Mouse (Mus musculus) thymus, postnatal 10 days (tissue): Measurements from ENCODE around the gene Gm42906.

ENCODE experiments used
- DNase-seq, 2 experiments: peaks; one replicate each; pipeline ENCODE4 v3.0.0; 2021; ENCODE audit warnings: low spot score in 2 of 2

The Gm42906 gene

DNA sequence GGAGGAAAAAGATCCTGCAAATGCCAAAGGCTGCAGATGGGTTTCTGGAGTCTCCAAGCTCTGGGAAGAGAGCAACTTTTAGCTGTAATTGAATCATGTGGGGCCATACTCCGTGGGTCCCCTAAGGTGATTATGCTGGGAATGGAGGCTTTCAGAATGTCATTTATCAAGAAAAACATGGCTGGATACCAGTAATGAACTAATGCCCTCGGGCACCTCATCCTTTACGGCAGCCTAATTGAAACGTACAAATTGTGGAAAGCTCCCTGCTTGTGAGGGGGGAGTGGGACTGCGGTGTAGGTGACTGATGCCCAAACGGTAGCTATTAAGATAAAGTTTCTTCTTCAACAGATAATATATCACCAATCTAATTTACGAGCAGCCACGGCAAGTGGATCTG, 278.5 kb downstream of the Gm42906 start:
- no peak for DNase-seq

DNA sequence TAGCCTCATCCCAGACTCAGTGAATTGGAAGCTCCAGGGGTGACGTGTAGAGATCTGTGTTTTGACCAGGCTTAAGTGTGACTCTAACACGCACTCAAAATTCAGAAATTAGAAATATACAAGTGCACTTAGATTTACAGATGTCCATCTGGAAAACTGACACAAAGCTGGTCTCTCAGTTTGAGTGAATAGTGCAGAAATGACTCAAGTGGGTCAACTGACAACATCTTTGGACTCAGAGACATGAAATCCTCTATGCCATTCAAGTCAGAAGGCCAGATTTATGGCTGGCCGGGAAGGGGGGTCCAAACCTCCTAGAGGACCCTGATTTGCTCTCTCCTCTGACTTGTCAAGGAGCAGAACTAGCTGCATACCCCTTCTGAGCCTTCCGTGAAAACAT, 279.9 kb downstream of the Gm42906 start:
- DNase-seq, result no peak

DNA sequence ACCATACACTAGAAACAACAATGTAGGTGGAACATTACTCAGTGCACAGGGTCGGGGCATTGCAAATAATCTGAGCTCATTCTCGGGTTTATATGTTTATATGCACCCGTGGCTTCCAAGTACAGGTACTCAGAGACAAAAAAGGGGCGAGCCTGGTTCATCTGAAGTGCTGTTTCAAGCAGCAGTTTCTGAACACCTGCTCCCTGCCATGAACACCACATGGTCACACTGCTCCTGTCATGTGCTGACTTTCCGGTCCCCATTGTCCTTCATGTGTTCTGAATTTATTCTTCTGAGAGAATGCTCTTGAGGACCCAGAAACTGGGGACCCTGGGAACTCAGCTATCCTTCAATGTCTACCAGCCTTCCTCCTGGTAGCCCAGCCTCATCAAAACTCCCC, 282.2 kb downstream of the Gm42906 start:
- no peak for DNase-seq

DNA sequence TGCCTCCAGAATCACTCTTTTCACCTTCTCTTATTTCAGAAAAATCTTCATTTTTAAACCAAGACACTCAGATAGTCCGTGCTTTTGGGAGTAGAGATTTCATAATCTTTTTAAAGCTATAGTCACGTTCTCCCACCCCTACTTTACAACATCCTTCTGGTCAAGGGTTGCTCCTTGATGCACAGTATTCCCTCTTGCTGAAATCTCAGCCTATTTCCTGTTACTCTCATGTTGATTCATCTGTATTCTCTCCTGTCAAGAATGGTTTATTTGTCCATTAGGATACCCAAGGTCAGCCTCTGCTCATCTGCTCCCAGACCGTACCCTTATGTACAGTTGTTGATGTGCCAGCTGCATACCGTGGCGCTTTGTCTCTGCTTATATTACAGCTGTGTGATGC, 284.0 kb downstream of the Gm42906 start:
- no peak for DNase-seq

DNA sequence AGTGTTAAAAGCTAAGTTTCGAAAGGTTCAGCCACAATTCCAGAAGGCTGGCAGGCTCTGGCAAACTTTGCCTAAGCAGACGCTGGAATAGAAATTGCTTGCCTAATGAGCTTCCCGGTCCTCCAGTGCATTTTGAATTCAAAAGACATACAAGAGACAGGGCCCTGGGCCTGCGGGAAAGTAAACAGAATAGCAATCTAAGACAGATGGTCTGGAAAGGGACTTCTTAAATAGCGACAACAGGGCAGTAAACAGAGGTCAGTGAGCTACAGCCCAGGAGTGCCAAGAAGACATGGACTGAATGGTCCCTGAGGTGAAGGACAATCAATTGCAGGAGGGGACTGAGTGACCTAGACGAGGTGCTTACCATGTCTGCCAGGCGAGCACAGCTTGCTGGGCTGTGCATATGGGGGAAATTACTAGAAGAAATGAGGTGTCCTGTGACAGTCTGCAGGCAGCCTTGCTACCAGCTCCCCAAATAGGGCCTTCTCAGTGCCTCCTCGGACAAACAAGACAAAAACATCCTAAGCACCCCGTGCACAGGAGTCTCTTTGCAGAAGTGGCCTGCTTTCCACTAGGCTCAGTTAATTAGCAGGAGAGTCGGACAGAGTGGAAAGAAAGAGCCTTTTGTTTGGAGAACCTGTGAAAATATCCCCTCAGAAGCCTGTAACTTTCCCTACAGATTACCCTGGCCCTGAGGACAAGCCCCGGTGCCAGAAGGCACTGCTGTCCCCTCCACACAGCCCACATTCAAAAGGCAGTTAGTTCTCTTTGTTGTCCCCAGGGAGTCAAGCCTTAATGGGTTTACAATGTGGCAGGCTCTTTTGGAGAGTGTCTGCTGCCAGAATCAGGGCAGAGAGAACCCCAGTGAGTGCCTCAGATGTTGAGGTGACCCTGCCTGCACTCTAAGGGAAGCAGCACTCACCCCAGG, 285.0 kb downstream of the Gm42906 start:
- no peak for DNase-seq

DNA sequence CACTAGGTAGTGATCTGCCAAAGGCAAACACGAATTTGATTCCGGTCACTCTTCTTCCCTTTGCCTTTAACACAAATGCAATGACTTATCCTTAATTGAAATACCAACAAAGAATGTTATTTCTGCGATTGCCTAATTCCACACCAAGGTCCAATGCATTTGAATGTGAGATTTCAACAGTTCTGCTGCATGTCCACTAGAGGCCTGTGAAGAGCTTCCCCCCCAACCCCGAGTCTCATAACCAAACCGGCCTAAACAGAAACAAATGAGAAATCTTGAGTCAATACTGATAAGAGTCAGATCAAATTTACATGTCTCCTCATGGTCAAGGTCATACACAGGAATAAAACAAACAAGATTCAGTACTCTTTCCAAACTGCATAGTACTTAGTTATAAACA, 285.7 kb downstream of the Gm42906 start:
- no peak for DNase-seq

DNA sequence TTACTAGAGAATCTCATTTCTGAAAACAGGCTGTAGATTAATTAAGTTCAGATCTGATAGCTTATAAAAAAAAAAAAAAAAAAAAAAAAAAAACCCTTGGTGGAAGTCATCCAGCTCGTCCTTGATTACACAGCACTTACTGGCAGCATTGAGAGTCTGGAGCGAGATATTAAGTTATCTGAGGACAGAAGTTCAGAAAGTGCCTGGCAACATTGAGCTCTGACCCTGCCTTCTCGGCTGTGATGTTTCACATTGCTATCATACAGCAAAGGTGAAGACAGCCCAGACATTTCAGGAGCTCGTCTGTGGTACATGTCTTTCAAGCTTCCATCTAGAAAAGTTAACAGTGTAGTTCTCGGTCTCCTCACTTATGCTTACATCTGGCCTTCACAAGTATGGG, 290.1 kb downstream of the Gm42906 start:
- no peak for DNase-seq

DNA sequence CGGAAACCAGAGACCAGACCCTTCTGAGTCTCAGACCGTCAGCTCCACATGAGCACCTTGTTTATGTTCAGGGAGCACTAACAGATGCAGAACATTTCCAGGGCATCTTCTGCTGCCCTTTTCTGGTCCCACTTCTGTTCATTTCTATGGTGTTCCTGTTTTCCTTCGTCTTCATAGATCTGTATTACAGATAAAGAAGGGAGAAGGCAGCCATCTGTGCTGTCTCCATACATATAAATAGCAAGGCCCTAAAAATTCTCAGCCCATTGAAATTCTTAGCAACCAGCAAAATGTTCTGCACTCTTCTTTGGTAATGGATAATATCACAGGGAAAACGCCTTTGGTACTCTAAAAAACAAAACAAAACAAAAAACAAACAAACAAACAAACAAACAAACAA, 290.7 kb downstream of the Gm42906 start:
- DNase-seq, result no peak

DNA sequence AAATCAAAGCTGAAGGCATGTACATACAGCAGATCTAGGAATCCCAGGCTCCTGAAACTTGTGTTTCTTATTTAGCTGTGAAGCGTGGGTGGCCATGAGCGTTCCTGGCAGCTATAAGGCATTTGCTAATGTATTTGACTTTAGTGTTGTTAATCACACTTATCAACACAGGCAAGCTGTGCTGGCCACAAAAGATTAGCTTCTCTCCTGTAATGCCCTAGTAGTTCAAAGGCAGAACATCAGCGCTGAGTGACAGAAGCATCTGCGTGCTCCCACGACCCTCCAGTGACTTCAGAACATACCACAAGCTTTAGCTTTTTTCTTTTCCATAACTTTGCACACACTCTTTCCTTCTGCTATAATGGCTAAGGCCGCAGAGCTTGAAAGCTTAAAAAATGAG, 292.0 kb downstream of the Gm42906 start:
- DNase-seq, result no peak

DNA sequence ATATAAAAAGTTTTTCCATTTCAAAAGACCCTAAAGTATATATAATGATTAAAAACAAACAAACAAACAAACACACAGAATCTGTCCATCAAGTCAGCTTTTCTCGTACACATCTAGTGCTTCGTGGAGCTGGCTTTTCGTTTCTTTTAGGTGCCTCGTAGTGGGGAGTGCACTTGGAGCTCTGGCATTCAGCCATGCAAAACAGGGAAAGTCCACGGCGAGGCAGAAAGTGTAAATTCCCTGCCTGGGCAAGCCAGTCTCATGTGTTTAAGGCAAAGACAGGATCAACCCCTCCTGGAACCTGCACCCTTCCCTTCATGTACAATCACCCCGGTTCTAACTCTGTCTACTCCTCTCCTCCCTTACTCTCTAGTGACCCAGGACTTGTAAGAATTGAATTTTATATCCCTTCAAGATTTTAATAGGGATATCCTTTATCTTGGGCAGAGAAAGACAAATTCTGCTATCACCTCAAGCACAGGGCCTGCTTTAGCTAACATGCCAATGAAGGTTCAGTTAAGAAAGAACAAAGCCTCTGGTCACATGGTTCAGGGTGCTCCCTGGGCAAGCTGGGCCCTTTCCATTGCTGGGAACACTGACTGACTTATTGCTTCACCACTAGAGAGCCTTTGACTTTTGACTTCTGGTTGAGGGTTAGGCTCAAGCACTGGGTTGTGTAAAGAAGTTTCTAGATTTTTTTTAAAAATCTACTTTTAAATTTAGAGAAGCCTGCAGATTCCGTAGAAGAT, 292.7 kb downstream of the Gm42906 start:
- no peak for DNase-seq

DNA sequence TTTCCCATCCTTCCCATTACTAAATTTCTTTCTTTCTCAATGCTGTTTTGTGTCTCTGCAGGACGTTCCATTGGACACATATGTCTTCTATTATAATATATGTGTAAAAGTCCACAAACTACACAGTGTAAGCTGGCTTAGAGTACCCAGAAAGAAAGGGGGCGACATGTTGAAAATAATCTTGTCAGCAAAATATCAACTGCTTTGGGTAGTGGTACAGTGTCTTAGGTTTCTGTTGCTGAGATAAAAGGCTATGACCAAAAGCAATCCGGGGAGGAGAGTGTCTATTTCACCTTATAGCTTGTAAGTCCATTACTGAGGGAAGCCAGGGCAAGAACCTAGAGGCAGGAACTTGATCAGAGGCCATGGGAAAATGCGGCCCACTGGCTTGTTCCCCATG, 293.8 kb downstream of the Gm42906 start:
- no peak for DNase-seq

DNA sequence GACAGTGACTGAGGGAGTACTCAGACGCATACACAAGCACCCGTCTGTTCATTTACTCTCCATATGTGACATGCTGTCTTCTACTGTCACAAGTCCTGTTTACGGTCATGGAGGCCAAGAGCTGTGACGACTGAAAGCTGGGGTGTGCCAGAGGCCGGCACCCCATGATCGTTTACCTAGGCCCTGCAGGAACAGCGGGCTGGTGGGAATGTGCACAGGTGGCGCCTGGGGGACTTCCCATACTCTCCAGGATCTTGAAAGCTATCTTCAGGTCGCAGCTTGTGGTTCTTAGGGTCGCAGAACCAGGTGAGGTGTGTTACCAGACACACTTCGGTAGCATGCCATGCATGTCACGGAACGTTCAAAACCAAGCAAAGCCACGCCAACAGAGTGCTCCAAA, 294.2 kb downstream of the Gm42906 start:
- no peak for DNase-seq

DNA sequence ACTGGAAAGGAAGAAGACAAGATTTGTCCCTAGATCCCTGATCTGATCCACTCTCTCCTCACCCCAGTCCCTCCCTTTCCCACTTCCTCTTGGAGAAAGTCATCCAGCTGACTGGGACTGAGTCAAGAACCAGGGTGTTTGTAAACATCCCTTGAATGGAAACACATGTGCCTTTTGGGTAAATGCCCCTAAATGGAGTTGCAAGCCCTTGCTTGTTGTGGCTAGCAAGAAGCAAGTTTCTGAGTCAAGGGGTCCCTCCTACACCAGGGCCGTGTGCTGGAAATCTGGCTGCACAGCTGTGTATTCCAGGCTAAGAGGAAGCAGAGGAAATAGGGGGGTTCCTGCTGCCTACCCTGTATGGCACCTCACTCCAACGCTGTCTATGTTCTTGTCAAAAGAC, 298.2 kb downstream of the Gm42906 start:
- DNase-seq, result no peak

DNA sequence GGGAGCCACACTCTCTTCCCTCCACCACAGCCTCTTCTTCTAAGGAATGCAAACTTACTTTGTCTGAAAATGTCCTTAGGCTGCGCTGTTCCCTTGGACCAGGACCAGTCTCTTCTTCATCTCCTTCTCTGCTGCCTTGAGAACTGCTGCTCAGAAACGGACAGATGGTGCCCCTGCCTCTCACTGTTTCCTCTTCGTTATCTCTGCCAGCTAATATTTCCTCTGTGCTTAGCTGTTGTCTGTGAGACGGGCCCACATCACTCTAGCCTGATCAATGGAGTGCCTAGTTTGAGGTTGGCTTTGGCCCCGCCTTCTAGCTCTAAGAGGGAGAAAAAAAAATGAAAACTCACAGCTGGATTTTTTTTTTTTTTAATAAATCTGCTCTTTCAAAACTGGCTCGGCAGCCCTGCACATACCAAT, 300.7 kb downstream of the Gm42906 start:
- DNase-seq, result no peak

DNA sequence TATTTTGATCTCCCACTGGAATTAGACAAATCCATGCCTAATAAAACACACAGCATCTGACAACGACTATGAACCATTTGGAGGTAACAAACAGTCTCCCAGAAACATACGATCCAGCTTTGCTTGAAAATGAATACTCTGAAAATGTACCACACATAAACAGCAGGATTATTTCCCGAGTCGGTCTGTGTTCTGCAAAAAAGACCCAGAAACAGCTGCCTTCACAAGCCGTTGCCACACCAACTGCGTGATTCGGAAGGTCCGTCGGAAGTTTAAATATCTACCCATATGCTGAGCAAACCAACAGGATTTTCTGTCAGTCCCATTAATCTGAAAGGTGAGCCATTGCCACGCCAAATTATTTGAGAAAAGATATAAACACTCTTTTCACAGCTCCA, 301.4 kb downstream of the Gm42906 start:
- no peak for DNase-seq

DNA sequence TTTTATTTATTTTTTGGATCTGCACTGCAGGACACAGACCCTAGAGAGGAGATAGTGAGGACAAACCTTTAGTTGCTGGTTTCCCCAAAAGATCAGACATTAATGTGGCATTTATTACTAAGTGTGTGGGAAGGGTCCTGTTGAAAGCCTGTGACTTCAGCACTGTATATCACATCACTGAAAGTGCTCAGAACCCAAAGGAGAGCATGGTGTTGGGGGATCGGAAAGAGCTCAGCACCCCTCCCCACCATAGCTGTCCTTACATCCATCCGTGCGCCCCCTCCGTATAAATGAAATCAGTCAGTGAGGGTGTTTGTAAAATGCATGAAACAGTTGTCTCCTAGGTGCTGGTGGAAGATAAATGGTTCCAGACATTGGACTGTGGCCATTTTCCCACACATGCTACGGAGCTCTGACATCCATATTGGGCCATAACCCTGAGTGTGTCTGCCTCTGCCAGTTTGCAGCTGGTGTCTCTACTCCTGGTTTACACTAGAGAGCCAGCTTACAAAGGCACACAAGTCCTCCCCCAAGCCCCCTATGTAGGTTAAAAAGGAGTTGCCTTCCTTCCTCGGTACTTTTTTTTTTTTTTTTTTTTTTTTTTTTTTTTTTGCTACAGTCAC, 301.9 kb downstream of the Gm42906 start:
- DNase-seq, result no peak

DNA sequence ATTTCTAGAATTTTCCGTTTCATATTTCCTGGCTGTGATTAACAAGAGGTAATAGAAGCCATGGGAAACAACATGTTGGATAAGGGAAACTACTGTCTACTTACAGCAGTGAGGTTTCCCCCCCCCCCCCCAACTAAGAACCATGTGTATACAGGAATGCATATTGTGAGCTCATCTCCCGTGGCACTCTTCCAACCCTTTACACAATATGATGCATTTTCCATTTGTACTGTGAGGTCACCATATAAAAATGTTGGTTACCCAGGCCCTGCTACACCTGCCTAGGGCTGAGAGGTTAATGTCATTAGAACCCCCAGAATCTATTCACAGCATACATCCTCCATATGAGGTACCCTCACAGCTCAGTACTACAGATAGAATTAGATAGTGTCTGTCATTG, 310.1 kb downstream of the Gm42906 start:
- no peak for DNase-seq

DNA sequence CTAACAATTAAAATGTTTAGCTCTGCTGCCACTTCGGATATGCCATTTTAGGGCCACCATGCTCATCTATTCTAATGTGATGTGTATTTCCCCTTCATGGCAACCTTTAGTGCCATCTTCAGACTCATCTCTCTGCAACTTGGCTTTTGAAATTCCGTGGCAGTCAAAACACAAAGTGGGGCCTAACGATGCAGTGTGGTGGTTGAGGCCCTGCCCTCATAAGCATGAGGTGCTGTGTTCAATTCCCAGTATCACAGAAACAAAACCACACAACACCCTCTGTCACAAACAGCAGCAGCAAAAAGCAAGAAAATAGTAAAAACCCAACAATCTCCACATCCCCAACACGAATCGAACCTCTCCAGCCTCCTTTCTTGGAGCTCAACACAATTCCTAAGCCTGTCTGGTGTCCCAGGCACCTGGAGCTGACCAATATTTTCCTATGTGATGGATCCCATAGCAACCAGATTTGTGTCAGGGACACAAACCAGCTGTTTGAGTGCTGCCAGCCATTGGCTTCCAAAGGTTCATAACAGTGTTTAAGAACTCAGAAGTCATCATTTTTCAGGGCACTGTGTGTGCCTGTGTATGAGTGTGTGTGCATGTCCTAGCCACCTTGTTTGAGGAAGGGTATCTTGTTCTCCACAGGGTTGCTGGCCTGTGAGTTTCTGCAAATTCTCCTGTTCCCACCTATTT, 311.6 kb downstream of the Gm42906 start:
- DNase-seq, result no peak

DNA sequence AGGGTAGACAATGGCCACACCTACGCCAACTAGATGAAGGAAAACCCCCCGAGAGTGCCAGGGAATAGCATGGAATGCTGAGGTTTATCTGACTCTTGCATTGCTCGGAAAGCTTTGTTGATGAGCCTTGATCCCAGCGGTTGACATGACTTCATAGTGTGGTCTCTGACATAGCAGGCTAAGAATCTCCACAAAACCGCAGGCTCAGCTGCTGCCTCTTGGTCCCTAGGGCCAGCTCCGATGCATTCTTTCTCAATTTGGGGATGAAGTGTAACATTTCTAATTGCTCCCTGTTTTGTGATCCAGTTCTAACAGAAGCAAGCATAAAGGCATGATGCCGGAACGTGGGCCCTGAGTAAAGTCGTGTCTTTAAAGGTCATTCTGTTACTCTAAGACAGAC, 315.2 kb downstream of the Gm42906 start:
- DNase-seq, result no peak

DNA sequence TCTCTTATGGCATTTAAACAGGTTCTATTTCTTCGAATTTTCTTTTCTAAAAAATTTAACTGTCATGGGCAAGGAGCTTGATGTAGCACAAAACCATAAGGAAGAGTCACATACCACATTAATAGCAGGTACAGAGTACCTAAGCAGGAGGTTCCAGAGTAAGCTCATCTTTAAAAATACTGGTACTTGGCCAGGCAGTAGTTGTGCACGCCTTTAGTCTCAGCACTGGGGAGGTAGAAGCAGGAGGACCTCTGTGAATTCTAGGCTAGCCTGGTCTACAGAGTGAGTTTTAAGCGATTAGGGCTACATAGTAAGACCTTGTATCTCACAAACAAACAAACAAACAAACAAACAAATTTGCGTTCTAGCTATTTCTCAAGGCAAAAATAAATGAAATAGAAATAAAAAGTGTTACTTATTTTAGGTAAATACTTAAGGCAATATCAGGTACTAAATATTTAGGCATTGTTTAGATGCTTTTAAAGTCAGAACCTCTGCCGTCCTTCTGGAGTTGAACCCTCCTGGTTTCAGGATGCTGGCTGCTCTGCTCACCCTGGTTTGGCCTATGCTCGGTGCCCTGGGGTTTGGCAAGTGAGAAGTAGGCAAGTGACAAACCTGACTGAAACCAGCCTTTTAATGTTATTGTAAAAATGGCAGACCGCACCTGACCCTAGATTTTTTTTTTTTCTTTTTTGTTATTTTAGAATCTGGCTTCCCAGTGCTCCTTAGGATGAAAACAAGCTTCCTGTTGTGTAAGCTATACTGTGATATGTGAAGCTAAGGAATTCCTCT, 316.7 kb downstream of the Gm42906 start:
- no peak for DNase-seq

DNA sequence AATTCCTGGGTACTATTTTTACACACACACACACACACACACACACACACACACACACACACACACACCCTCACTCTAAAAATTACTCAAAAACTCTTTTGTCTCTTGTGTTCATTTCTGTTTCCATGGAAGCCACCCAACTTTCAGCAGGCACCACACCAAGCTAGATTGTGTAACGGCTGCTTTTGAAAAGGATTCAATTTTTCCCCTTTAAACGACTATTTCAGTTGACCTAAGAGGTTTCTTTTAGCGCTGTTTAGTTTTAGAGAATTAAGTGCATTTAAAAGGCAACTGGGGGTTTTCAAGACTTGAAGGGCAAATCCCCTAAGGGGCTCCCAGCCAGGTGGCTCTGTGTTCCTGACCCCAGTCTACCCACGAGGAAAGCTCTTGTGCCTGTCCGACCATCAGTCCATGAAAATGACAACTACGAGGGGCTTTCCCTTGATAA, 317.5 kb downstream of the Gm42906 start:
- no peak for DNase-seq
